Mouse (Mus musculus) midbrain, embryonic 14.5 days (tissue): ENCODE measurements at regions not wholly inside any gene's neighbourhood (a gene's known extent, or its start where the extent isn't known, plus 50 kb on each side); places are given as distances from the start of the nearest gene placed in this dataset.

ENCODE experiments used
- ATAC-seq: fragments of 200-750 bp; cut with Nextera tagmentation; 2 replicates; pipeline ENCODE4 v1.8.0; 2017; ENCODE audit warnings: moderate number of reproducible peaks, moderate library complexity; ENCODE audit not compliant: low FRiP score, low TSS enrichment
- DNase-seq: peaks from one replicate; pipeline ENCODE4 v3.0.0-alpha.2; 2015
- H3K27ac ChIP-seq: fragments of 300-500 bp; sonication (generic); replicated peaks from 2 replicates; pipeline ENCODE4 v1.5.1; 2014; ENCODE audit warnings: mild to moderate bottlenecking, low read depth, low read length, moderate library complexity
- H3K27me3 ChIP-seq: fragments of 300-500 bp; sonication (generic); 2 replicates; pipeline ENCODE4 v1.6.1; 2014; ENCODE audit warnings: low read length, control low read depth, mixed read lengths; ENCODE audit not compliant: control insufficient read depth, insufficient read depth
- H3K36me3 ChIP-seq: fragments of 300-500 bp; sonication (generic); 2 replicates; pipeline ENCODE4 v1.6.1; 2014; ENCODE audit warnings: low read length, control low read depth; ENCODE audit not compliant: control insufficient read depth, insufficient read depth
- H3K4me1 ChIP-seq: fragments of 300-500 bp; sonication (generic); 2 replicates; pipeline ENCODE4 v1.6.1; 2014; ENCODE audit warnings: mild to moderate bottlenecking, antibody characterized with exemption, low read length, control low read depth; ENCODE audit not compliant: control insufficient read depth, insufficient read depth
- H3K4me2 ChIP-seq: fragments of 300-500 bp; sonication (generic); 2 replicates; pipeline ENCODE4 v1.6.1; 2014; ENCODE audit warnings: mild to moderate bottlenecking, low read length, moderate library complexity
- H3K4me3 ChIP-seq: fragments of 300-500 bp; sonication (generic); replicated peaks from 2 replicates; pipeline ENCODE4 v1.5.1; 2014; ENCODE audit warnings: low read depth, low read length
- H3K9ac ChIP-seq: fragments of 300-500 bp; sonication (generic); replicated peaks from 2 replicates; pipeline ENCODE4 v1.6.1; 2014; ENCODE audit warnings: mild to moderate bottlenecking, low read length, moderate library complexity
- H3K9me3 ChIP-seq: fragments of 300-500 bp; sonication (generic); 2 replicates; pipeline ENCODE4 v1.6.1; 2016; ENCODE audit warnings: low read length, control low read depth, mixed read lengths; ENCODE audit not compliant: control insufficient read depth
- WGBS: fragments of 180-500 bp; shearing (Covaris S2); extraction: QIAGEN DNeasy Blood & Tissue Kit; methylation state at CpG from one replicate; pipeline ENCODE4 v1.1.7; 2014; 5-methylcytosine and 5-hydroxymethylcytosine counted together

DNA sequence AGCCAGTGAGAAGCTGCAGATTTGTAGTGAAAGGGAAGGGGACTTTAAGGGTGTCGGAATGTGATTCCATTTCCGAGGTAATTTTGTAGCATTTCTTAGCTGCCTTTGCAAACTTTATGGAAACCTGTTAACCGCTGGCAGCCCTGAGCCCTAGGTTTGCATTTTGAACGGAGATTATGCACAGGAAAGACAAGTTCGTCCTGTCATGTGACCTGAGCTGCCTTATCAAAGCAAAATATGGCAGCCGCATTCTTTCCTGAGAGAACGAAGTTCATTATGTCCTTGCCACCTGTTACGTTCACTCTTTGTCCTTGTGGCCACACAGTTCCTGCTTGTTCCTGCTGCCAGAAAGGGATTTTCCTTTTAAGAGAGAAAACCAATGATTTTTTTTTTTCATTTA, 270.9 kb downstream of the Gm11146 start:
- Histone ChIP-seq H3K9ac (peak overlapping the region; percentile 61), H3K27me3 (no peaks in the 10 kb centered on the region), H3K4me1 (peaks cover 23% of the 10 kb centered on the region), H3K27ac (peak overlapping the region; percentile 90), H3K36me3 (no peaks in the 10 kb centered on the region), H3K4me3 (peak overlapping the region; percentile 41), H3K4me2 (peak overlapping the region; percentile 57), H3K9me3 (no peaks in the 10 kb centered on the region)
- WGBS = 2% methylated on average over 8 of the region's 8 CpGs
- ATAC-seq = peak; percentile 38; the same call in 1 of the 2 replicates
- peak; percentile 73 for DNase-seq

DNA sequence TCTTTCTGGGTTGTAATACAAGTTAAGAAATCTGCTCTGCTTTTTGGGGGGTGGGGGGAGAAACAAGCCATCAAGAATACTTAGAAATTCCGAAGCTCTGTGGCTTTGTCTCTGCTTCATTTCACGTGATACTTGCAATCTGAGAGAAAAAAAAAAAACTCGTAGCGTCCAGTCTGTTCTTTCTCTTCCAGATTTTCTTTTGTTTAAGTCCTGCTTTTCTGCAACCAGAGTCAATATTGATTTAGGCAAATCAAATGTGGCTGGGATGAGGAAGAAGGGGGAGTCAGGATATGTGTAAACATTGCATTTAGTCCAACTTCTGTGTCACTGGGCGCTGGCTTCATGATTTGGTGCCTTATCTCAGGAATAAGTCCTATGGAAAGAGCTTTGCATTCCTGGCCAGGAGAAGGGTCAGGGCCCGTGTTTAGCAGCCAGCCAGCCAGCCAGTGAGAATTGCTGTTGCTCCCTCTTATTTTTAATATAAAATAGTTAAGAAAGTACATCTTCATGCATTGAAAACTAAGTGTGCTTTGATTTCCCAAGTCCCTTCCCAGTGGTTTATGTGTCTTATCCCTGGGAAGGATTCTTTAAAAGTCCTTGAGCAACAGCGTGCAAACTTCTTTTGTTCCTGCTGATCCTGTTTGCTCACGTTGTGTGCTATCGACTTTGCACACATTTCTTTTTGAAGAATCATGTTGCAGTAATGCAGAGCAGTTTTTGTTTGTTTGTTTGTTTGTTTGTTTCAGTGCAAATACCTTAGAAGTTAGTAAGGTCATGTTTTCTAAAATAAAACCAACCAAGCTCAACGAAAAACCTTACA, 272.0 kb downstream of the Gm11146 start:
- no peaks in the 10 kb centered on the region for H3K9me3 ChIP-seq
- 4% methylated on average over 10 of the region's 10 CpGs for WGBS
- H3K4me2 ChIP-seq = peak overlapping the region; percentile 57
- DNase-seq = peak; percentile 57
- H3K9ac ChIP-seq = peak overlapping the region; percentile 61
- H3K4me1 ChIP-seq = peaks cover 23% of the 10 kb centered on the region
- no peak for ATAC-seq
- H3K4me3 ChIP-seq = peak overlapping the region; percentile 41
- peak overlapping the region; percentile 90 for H3K27ac ChIP-seq
- H3K27me3 ChIP-seq = no peaks in the 10 kb centered on the region
- no peaks in the 10 kb centered on the region for H3K36me3 ChIP-seq

DNA sequence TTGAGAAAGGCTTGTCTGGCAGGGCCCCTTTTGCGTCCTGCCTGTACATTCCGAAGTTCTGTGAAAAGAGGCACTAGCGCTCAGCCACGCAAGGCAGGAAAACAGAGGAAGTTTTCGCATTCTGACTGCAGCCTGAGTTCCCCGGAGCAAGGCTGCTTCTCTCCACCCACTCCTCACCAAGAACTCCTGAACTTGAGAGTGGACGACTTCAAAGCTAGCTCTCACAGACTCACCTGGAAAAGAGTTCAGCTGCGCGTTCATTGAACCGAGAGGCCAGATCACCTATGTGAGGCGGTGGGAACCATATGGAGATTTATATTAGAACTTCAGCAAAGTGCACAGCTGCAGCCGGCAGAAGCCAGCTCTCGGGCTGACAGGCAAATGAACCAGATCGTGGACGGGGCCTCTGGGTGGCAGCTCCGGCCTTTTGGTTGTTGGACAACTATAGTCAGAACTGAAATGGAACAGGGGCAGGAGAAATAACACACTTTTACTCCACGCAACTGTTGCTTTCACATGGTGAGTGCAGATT, 272.7 kb downstream of the Gm11146 start:
- no peaks in the 10 kb centered on the region for H3K36me3 ChIP-seq
- WGBS = 2% methylated on average over 17 of the region's 17 CpGs
- H3K9ac ChIP-seq = peak overlapping the region; percentile 61
- peak overlapping the region; percentile 41 for H3K4me3 ChIP-seq
- ATAC-seq (peak; percentile 79), DNase-seq (peak; percentile 72)
- H3K4me1 ChIP-seq = peaks cover 23% of the 10 kb centered on the region
- no peaks in the 10 kb centered on the region for H3K9me3 ChIP-seq
- H3K27ac ChIP-seq = peak overlapping the region; percentile 90
- no peaks in the 10 kb centered on the region for H3K27me3 ChIP-seq
- peak overlapping the region; percentile 57 for H3K4me2 ChIP-seq

DNA sequence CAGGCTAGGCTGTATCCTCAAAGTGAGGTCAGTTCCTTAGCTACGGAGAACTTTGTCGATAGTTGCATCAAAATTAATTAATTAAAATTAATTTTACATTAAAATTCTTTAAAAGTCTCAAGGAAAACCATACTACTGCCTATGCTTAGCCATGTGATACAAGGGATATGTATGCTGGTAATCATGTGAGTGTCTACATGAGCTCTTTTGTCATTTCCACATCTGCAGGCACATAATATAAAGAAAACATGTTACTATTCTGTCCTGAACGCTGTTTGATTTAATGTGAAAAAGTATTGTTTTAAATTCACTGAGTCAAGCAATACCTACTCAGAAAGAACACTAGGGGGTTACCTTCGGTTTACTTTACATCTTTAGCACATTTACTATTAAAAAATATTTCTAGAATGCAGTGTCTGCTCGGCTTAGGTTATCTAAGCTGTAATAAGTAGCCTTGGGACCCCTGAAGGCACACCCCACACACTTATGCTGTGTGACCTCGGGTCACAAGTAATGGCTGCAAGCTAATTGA, 273.2 kb downstream of the Gm11146 start:
- Histone ChIP-seq H3K27me3 (no peaks in the 10 kb centered on the region), H3K4me2 (peak overlapping the region; percentile 57), H3K4me1 (peaks cover 23% of the 10 kb centered on the region), H3K36me3 (no peaks in the 10 kb centered on the region), H3K27ac (peak overlapping the region; percentile 90), H3K4me3 (peak overlapping the region; percentile 41), H3K9me3 (no peaks in the 10 kb centered on the region), H3K9ac (peak overlapping the region; percentile 61)
- ATAC-seq (no peak), DNase-seq (no peak)
- WGBS = 15% methylated on average over 6 of the region's 6 CpGs

DNA sequence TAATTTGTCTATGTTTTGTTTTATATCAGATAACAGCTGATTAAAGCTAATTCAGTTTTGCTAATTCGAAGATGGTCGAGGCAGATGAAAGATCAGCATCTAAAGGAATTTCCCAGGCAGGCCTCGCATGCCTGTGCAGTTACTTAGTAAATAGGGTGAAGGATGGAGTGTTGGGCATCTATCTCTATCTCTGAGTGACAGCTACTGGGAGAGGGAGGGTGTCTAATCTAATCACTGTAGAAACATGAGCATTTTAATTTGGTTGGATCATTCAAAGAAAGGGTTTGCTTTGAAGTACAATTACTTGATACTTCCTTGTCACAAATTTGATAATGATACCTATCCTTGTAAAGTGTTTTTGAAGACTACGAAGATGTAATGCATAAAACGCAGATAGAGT, 273.8 kb downstream of the Gm11146 start:
- no peaks in the 10 kb centered on the region for H3K27me3 ChIP-seq
- H3K4me2 ChIP-seq = peak overlapping the region; percentile 57
- no peaks in the 10 kb centered on the region for H3K9me3 ChIP-seq
- ATAC-seq = no peak
- H3K27ac ChIP-seq = no peak overlapping the region
- no peak overlapping the region for H3K9ac ChIP-seq
- DNase-seq = peak; percentile 38
- no peaks in the 10 kb centered on the region for H3K36me3 ChIP-seq
- whole genome bisulfite sequencing = 34% methylated on average over 5 of the region's 5 CpGs
- no peak overlapping the region for H3K4me3 ChIP-seq
- peaks cover 23% of the 10 kb centered on the region for H3K4me1 ChIP-seq

DNA sequence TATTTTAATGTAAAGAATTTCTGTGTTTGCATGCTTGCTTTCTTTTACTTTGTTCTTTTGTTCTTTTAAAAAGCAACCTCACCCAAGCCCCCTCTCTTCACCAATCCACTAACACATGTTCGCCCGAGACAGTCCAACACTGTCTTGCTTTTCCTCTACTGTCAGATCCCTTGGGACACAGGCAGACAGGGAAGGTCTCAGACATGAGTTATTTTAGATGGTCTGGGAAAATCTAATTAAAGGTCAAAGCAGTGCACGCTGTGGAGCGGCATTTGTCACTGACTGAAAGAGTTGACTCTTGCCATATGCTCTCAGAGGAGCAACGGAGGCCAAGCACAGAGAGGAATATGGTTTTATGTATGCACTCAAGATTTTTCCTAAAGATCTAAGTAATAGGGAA, 279.6 kb downstream of the Gm11146 start:
- 37% methylated on average over 5 of the region's 5 CpGs for WGBS
- DNase-seq = peak; percentile 40

DNA sequence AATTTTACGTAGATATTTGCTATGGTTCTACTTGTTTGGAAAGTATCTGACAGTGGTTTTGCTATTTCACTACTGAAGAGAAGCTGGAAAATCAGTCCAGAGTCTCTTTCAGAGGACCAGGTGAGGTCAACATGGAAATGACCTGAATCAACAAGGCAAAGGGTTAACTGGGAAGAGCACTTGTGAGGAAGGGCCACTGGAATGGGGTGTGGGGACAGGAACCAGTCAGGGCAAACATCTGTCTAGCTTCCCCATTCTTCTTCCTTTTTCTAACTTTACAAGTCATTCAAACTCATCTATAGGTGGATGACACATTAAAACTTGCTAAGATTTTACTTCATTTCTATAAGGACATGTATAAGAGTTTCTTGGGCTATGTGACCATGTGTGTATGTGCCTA, 283.7 kb downstream of the Gm11146 start:
- Histone ChIP-seq H3K4me2 (no peak overlapping the region), H3K4me3 (no peak overlapping the region), H3K27ac (no peak overlapping the region), H3K9me3 (no peaks in the 10 kb centered on the region), H3K4me1 (0 out of 2 replicates have a peak, but pooled peaks cover 4% of the 10 kb centered on the region), H3K27me3 (no peaks in the 10 kb centered on the region), H3K36me3 (peaks cover 5% of the 10 kb centered on the region; the same call in 1 of the 2 replicates), H3K9ac (no peak overlapping the region)
- ATAC-seq (no peak), DNase-seq (no peak)
- whole genome bisulfite sequencing = 96% methylated on average over 1 of the region's 1 CpGs

More for the DNA sequence above, 279.6 kb downstream of the Gm11146 start:
- ATAC-seq = no peak
- Histone ChIP-seq H3K4me3 (no peak overlapping the region), H3K36me3 (no peaks in the 10 kb centered on the region), H3K4me1 (0 out of 2 replicates have a peak, but pooled peaks cover 8% of the 10 kb centered on the region), H3K27me3 (no peaks in the 10 kb centered on the region), H3K9me3 (no peaks in the 10 kb centered on the region), H3K4me2 (no peak overlapping the region), H3K9ac (no peak overlapping the region), H3K27ac (no peak overlapping the region)

DNA sequence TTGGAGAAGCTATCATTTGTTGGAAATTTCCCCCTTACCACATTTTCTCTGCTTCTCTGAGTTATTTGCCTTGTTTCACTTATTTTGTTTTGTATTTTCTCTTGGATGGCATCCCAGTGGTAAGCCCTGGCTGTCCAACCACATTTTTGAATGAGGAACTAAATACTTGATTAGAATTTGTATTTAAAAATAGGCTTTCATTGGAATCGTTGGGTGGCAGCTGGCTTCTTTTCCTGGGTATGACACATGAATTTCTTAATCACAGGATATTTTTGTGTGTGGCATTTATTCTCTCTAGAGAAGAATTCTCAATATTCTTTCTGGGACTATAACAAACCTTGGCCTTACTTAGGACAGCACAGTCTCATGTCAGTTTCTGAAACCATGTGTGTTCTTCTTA, 286.5 kb downstream of the Gm11146 start:
- H3K4me1 ChIP-seq = no peaks in the 10 kb centered on the region
- no peak for ATAC-seq
- no peak for DNase-seq
- 62% methylated on average over 1 of the region's 1 CpGs for WGBS
- H3K36me3 ChIP-seq = peaks cover 8% of the 10 kb centered on the region; the same call in 1 of the 2 replicates
- no peaks in the 10 kb centered on the region for H3K9me3 ChIP-seq
- H3K9ac ChIP-seq = no peak overlapping the region
- no peak overlapping the region for H3K4me2 ChIP-seq
- H3K4me3 ChIP-seq = no peak overlapping the region
- H3K27me3 ChIP-seq = no peaks in the 10 kb centered on the region
- no peak overlapping the region for H3K27ac ChIP-seq
